Mouse (Mus musculus) liver, adult 2 months (tissue): ENCODE data around the gene Cela1. TPM values are rescaled to one million over a fixed set of nuclear protein-coding genes. Genes with fewer than 3 reads are reported as not detected.

Experiments used
- DNase-seq: peaks from one replicate; pipeline ENCODE4 v3.0.0-alpha.2; 2011; ENCODE audit warnings: low read depth, low spot score; ENCODE audit errors: extremely low read depth
- H3K27ac ChIP-seq: fragments of 200-500 bp; replicated peaks from 2 replicates; pipeline ENCODE4 v1.5.1; 2012; ENCODE audit warnings: low read depth, mild to moderate bottlenecking, control low read depth, inconsistent platforms, low read length; ENCODE audit not compliant: insufficient read depth
- H3K27me3 ChIP-seq: fragments of 200-500 bp; 2 replicates; pipeline ENCODE4 v1.6.1; 2012; ENCODE audit warnings: mild to moderate bottlenecking, moderate library complexity, low read length, inconsistent platforms; ENCODE audit not compliant: control insufficient read depth, insufficient read depth
- H3K36me3 ChIP-seq: fragments of 200-500 bp; 2 replicates; pipeline ENCODE4 v1.6.1; 2012; ENCODE audit warnings: low read length, inconsistent platforms; ENCODE audit not compliant: control insufficient read depth, insufficient read depth
- H3K4me1 ChIP-seq: fragments of 200-500 bp; 2 replicates; pipeline ENCODE4 v1.6.1; 2011; ENCODE audit warnings: low read length; ENCODE audit not compliant: control insufficient read depth, insufficient read depth
- H3K4me3 ChIP-seq: fragments of 200-500 bp; 2 replicates; pipeline ENCODE4 v1.5.1; 2011; ENCODE audit warnings: low read depth, mild to moderate bottlenecking, control low read depth, low read length, moderate library complexity; ENCODE audit not compliant: insufficient read depth
- H3K79me2 ChIP-seq: fragments of 200-500 bp; 2 replicates; pipeline ENCODE4 v1.6.1; 2012; ENCODE audit warnings: inconsistent platforms, mild to moderate bottlenecking, low read length, moderate library complexity; ENCODE audit not compliant: control insufficient read depth, insufficient read depth
- H3K9ac ChIP-seq: fragments of 200-500 bp; 2 replicates; pipeline ENCODE4 v1.6.1; 2012; ENCODE audit warnings: low read depth, mild to moderate bottlenecking, control low read depth, inconsistent platforms, low read length
- CTCF ChIP-seq: fragments of 200-500 bp; IDR thresholded peaks from 2 replicates; pipeline ENCODE4 v1.5.1; 2011; ENCODE audit warnings: low read depth, low read length, control low read depth
- POLR2A ChIP-seq: fragments of 200-500 bp; IDR thresholded peaks from 2 replicates; pipeline ENCODE4 v1.6.1; 2011; ENCODE audit warnings: low read length, control low read depth; ENCODE audit not compliant: insufficient read depth; ENCODE audit errors: extremely low read depth
- WGBS: fragments of 180-500 bp; shearing (Covaris S2); methylation state at CpG from one replicate; pipeline ENCODE4 v1.1.7; 2018; 5-methylcytosine and 5-hydroxymethylcytosine counted together
- polyA plus RNA-seq: library from polyadenylated mRNA; depleted of rRNA; stranded (reverse); fragments of >200 nt; gene quantifications from 2 replicates; pipeline ENCODE4 v1.2.3, GENCODE M21; 2012
- total RNA-seq: library from RNA; depleted of rRNA; stranded (reverse); fragments of >200 nt; gene quantifications from 2 replicates; pipeline ENCODE4 v1.2.3, GENCODE M21; 2014

The Cela1 gene
- total and polyA plus RNA-seq, 2 experiments = 58.3 to 199 TPM

DNA sequence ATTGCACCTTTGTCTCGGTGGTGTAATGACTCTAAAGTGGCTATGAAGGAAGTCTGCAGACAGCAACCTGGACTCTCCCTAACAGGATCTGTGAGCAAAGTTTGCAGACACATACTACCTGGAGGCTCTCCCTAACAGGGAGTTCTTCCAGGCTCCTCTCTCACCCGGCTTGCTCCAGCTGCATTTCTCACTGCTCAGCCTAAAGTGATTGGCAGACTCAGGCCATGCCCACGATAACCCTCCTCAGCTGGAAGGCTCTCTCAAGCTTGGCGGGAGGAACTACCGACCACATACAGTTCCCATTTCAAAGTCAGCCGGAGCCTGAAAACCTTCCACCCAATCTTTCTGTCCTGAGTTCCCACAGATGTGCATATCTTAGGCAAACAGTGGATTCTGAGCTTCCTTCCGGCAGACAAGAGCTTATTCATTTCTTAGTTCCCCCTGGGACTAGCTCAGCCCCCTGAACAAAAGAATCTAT, 21.5 kb downstream of the Cela1 start:
- DNase-seq = no peak
- no peak overlapping the region for H3K9ac ChIP-seq
- TF ChIP-seq CTCF (no peak), POLR2A (no peak)

DNA sequence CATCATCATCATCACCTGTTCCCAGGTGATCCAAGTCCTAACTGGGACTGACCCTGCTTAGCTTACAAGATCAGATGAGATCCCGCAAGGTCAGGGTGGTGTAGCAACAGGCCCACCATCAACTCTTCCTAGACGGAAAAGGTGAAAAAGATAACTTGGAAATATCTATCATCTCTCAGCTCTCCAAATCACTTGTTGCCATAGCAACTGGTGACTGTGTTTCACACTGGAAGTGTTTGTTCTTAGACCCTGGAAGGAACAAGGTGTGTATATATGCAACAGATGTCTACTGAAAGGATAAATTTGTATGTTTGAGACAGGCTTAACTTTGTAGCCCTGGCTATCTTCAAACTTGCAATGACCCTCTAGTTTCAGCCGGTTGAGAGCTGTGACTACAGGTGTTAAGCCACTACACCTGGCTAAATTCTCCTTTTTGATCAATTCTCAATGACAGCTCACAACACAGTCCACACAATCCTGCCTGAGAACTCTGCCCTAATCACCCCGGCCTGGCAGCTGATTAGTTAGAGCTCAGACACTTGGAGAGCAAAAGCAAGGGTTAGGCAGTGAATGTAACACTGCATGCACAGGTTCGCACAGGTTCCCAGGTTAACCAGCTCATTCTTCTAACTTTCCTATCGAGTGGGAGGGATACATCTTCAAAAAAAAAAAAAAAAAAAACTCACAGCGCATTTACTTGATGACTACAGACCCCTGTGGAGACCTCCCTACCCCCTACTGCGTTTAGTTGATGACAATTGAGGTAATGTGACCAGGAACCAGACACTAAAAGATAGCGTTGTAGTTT, 22.1 kb downstream of the Cela1 start:
- H3K27me3 ChIP-seq = no peaks in the 10 kb centered on the region
- no peaks in the 10 kb centered on the region for H3K79me2 ChIP-seq
- WGBS = 58% methylated on average over 9 of the region's 9 CpGs
- no peak for DNase-seq
- peaks cover 10% of the 10 kb centered on the region for H3K4me1 ChIP-seq
- peak overlapping the region; percentile 33; the same call in 1 of the 2 replicates for H3K27ac ChIP-seq
- TF ChIP-seq POLR2A = no peak
- TF ChIP-seq CTCF = no peak
- no peak overlapping the region for H3K4me3 ChIP-seq
- H3K36me3 ChIP-seq = no peaks in the 10 kb centered on the region
- H3K9ac ChIP-seq = no peak overlapping the region

More for the DNA sequence above, 21.5 kb downstream of the Cela1 start:
- H3K4me3 ChIP-seq = no peak overlapping the region
- H3K27ac ChIP-seq = peak overlapping the region; percentile 33; the same call in 1 of the 2 replicates
- 44% methylated on average over 7 of the region's 7 CpGs for WGBS
- no peaks in the 10 kb centered on the region for H3K36me3 ChIP-seq
- peaks cover 8% of the 10 kb centered on the region; the same call in 1 of the 2 replicates for H3K4me1 ChIP-seq
- H3K79me2 ChIP-seq = no peaks in the 10 kb centered on the region
- H3K27me3 ChIP-seq = no peaks in the 10 kb centered on the region

DNA sequence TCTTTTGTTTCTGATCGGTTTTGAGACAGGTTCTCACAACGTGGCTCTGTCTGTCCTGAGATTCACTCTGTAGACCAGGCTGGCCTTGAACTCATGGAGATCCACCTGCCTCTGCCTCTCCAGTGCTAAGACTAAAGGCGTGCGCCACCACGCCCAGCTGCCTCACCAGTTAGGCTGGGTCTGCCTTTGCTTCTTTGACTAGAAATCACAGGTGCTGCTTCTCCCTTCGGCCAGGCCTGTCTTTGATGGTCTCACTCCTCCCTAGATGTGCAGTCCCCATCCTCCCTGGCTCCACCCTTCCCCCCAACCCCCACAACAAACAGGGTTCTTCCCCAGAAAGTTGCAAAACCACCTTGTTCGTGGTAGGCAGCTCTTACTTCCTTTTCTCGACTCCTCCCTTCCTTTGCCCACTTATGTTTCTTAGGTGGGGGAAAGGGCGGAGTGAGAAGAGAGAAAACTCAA, 22.9 kb downstream of the Cela1 start:
- no peak overlapping the region for H3K27ac ChIP-seq

DNA sequence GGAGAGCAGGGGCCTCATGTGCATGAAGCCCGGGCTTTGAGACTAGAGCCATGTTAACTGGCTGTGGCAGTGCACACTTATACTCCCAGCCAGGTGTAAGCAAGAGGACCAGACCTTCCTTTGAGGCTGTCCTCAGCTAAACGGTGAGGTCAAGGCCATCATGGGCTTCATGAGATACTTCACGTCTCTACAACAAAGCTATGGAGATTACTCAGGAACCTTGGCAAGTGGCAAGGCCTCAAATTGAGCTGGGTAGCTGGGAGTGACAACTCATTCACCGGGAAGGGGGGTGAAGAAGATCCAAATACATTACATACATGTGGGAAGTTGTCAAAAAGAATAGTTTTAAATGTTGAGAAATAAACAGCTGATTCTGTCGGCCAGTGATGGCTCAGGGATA, 26.9 kb downstream of the Cela1 start:
- H3K27me3 ChIP-seq = no peaks in the 10 kb centered on the region
- H3K79me2 ChIP-seq = no peaks in the 10 kb centered on the region
- peaks cover 23% of the 10 kb centered on the region for H3K4me1 ChIP-seq
- no peak overlapping the region for H3K9ac ChIP-seq
- no peak for DNase-seq
- H3K4me3 ChIP-seq = no peak overlapping the region
- WGBS = 76% methylated on average over 5 of the region's 5 CpGs
- no peak overlapping the region for H3K27ac ChIP-seq
- TF ChIP-seq CTCF (no peak), POLR2A (no peak)
- H3K36me3 ChIP-seq = no peaks in the 10 kb centered on the region

More for the DNA sequence above, 22.9 kb downstream of the Cela1 start:
- H3K36me3 ChIP-seq = no peaks in the 10 kb centered on the region
- no peaks in the 10 kb centered on the region for H3K27me3 ChIP-seq
- TF ChIP-seq CTCF (no peak), POLR2A (no peak)
- no peak overlapping the region for H3K9ac ChIP-seq
- H3K4me1 ChIP-seq = peaks cover 17% of the 10 kb centered on the region
- H3K79me2 ChIP-seq = no peaks in the 10 kb centered on the region
- H3K4me3 ChIP-seq = no peak overlapping the region
- no peak for DNase-seq
- 69% methylated on average over 9 of the region's 9 CpGs for WGBS

DNA sequence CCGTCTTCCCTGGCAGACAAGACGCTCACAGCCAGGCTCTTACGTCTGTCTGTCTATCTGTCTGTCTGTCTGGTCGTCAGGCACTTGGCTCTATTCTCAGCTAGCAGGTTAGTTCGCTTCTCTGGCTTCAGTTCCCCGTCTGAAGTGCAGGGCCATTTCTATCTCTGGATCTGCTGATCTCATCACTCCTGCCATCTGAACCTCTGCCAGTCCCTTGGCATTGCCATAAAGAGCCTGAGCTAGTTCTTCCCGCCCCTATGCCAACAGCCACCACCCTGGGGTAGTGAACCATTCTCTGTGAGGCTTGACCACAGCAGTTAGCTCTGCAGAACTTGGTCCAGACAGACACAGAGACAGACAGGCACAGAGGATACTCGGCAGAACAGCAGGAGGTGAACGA, 27.4 kb downstream of the Cela1 start:
- Histone ChIP-seq H3K4me1 (peaks cover 28% of the 10 kb centered on the region), H3K79me2 (no peaks in the 10 kb centered on the region), H3K27me3 (no peaks in the 10 kb centered on the region), H3K4me3 (no peak overlapping the region), H3K9ac (no peak overlapping the region), H3K27ac (peak overlapping the region; percentile 23), H3K36me3 (no peaks in the 10 kb centered on the region)
- no peak for TF ChIP-seq POLR2A
- TF ChIP-seq CTCF = no peak
- WGBS = 22% methylated on average over 9 of the region's 9 CpGs
- peak; percentile 94 for DNase-seq

DNA sequence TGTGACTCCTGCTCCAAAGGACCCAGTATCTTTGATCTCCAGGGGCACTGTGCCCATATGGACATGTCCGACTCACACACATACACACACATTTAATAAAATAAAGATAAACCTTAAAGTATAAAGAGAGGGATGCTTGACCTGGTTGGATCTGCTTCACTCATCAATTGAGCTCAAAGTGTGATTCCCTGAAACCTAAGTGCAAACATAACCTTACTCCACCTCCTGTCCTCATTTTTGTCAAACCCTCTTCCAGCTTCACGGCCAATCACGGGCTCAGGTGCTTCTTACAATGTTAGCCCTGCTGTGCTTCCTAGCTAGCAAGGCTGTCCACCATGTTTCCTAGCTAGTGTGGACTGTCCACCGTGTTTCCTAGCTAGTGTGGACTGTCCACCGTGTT, 32.5 kb downstream of the Cela1 start:
- H3K9ac ChIP-seq = no peak overlapping the region
- 27% methylated on average over 5 of the region's 5 CpGs for WGBS
- peaks cover 17% of the 10 kb centered on the region for H3K4me1 ChIP-seq
- H3K4me3 ChIP-seq = no peak overlapping the region
- H3K27ac ChIP-seq = peak overlapping the region; percentile 53
- no peak for TF ChIP-seq POLR2A
- no peak for TF ChIP-seq CTCF
- H3K36me3 ChIP-seq = no peaks in the 10 kb centered on the region
- H3K27me3 ChIP-seq = no peaks in the 10 kb centered on the region
- no peaks in the 10 kb centered on the region for H3K79me2 ChIP-seq
- peak; percentile 93 for DNase-seq
